Mouse (Mus musculus) embryonic facial prominence, embryonic 15.5 days (tissue): Measurements from ENCODE around the gene Gm10271. TPM values are rescaled to one million over a fixed set of nuclear protein-coding genes. Genes with fewer than 3 reads are reported as not detected.
A peak's percentile ranks its signal among the peaks of the same experiment; 100 is the strongest.

Experiments used
- ATAC-seq: fragments of 200-750 bp; cut with Nextera tagmentation; 2 replicates; pipeline ENCODE4 v1.8.0; 2017; ENCODE audit warnings: low read depth, moderate TSS enrichment; ENCODE audit not compliant: insufficient number of reproducible peaks, low FRiP score, low TSS enrichment
- H3K27ac ChIP-seq: fragments of 300-500 bp; sonication (generic); replicated peaks from 2 replicates; pipeline ENCODE4 v1.5.1; 2015; ENCODE audit warnings: mild to moderate bottlenecking, inconsistent platforms
- H3K27me3 ChIP-seq: fragments of 300-500 bp; sonication (generic); 2 replicates; pipeline ENCODE4 v1.6.1; 2015; ENCODE audit warnings: inconsistent platforms
- H3K36me3 ChIP-seq: fragments of 300-500 bp; sonication (generic); 2 replicates; pipeline ENCODE4 v1.6.1; 2015; ENCODE audit warnings: mild to moderate bottlenecking, inconsistent platforms
- H3K4me1 ChIP-seq: fragments of 300-500 bp; sonication (generic); 2 replicates; pipeline ENCODE4 v1.6.1; 2015; ENCODE audit warnings: inconsistent platforms
- H3K4me2 ChIP-seq: fragments of 300-500 bp; sonication (generic); replicated peaks from 2 replicates; pipeline ENCODE4 v1.6.1; 2015; ENCODE audit warnings: mild to moderate bottlenecking, inconsistent platforms
- H3K4me3 ChIP-seq: fragments of 300-500 bp; sonication (generic); replicated peaks from 2 replicates; pipeline ENCODE4 v1.5.1; 2015; ENCODE audit warnings: mild to moderate bottlenecking, inconsistent platforms
- H3K9ac ChIP-seq: fragments of 300-500 bp; sonication (generic); 2 replicates; pipeline ENCODE4 v1.6.1; 2015; ENCODE audit warnings: inconsistent platforms
- H3K9me3 ChIP-seq: fragments of 300-500 bp; sonication (generic); replicated peaks from 2 replicates; pipeline ENCODE4 v1.6.1; 2016; ENCODE audit warnings: inconsistent platforms
- WGBS: fragments of 180-500 bp; shearing (Covaris S2); methylation state at CpG from one replicate; pipeline ENCODE4 v1.1.7; 2015; 5-methylcytosine and 5-hydroxymethylcytosine counted together
- polyA plus RNA-seq: library from polyadenylated mRNA; unstranded; fragments of >200 nt; fragmentation: Nextera tagmentation; extraction: Ambion mirVana; gene quantifications from 2 replicates; pipeline ENCODE4 v1.2.1, GENCODE M21; 2015

Gm10271 gene
- polyA plus RNA-seq, 1 experiment from 2014 or later, result not detected

- no peak overlapping the region for H3K4me2 ChIP-seq
- no peak overlapping the region for H3K9ac ChIP-seq
- H3K36me3 ChIP-seq, result no peaks in the 10 kb centered on the region
- ATAC-seq, result no peak
- H3K4me1 ChIP-seq, result no peaks in the 10 kb centered on the region
- 77% methylated on average over 2 of the region's 2 CpGs for WGBS
- H3K27me3 ChIP-seq, result no peaks in the 10 kb centered on the region
- H3K4me3 ChIP-seq, result no peak overlapping the region
- H3K9me3 ChIP-seq, result no peaks in the 10 kb centered on the region
- no peak overlapping the region for H3K27ac ChIP-seq
These were observed 5.4 kb upstream of the Gm10271 start for GRCm38 (mm10) chr10:116977858-116978257.

- Histone ChIP-seq H3K27me3 (no peaks in the 10 kb centered on the region), H3K4me3 (no peak overlapping the region), H3K36me3 (no peaks in the 10 kb centered on the region), H3K9ac (no peak overlapping the region), H3K27ac (no peak overlapping the region), H3K4me2 (no peak overlapping the region), H3K9me3 (no peaks in the 10 kb centered on the region), H3K4me1 (no peaks in the 10 kb centered on the region)
- ATAC-seq, result no peak
- 49% methylated on average over 4 of the region's 4 CpGs for WGBS
These were observed 5.0 kb upstream of the Gm10271 start for GRCm38 (mm10) chr10:116977455-116977854.

GRCm38 (mm10) chr10:116968741-116969140 is 3.7 kb downstream of the Gm10271 start:
- WGBS, result 73% methylated on average over 4 of the region's 4 CpGs
- Histone ChIP-seq H3K4me2 (no peak overlapping the region), H3K36me3 (no peaks in the 10 kb centered on the region), H3K4me3 (no peak overlapping the region), H3K27ac (no peak overlapping the region), H3K27me3 (no peaks in the 10 kb centered on the region), H3K9ac (no peak overlapping the region), H3K4me1 (no peaks in the 10 kb centered on the region), H3K9me3 (no peaks in the 10 kb centered on the region)
- ATAC-seq, result no peak

- Histone ChIP-seq H3K27me3 (no peaks in the 10 kb centered on the region), H3K9ac (no peak overlapping the region), H3K36me3 (no peaks in the 10 kb centered on the region), H3K4me1 (no peaks in the 10 kb centered on the region), H3K4me2 (no peak overlapping the region), H3K9me3 (no peaks in the 10 kb centered on the region), H3K27ac (0 out of 2 replicates have a peak overlapping the region, but pooled peaks have one; percentile 60), H3K4me3 (no peak overlapping the region)
- no peak for ATAC-seq
- 87% methylated on average over 6 of the region's 6 CpGs for WGBS
These were observed 6.3 kb downstream of the Gm10271 start for GRCm38 (mm10) chr10:116966065-116966464.

- ATAC-seq, result peak; percentile 65; the same call in 1 of the 2 replicates
- Histone ChIP-seq H3K36me3 (no peaks in the 10 kb centered on the region), H3K4me3 (no peak overlapping the region), H3K9ac (no peak overlapping the region), H3K4me1 (no peaks in the 10 kb centered on the region), H3K27ac (0 out of 2 replicates have a peak overlapping the region, but pooled peaks have one; percentile 60), H3K9me3 (no peaks in the 10 kb centered on the region), H3K4me2 (no peak overlapping the region), H3K27me3 (no peaks in the 10 kb centered on the region)
- WGBS, result 21% methylated on average over 5 of the region's 5 CpGs
These were observed 7.1 kb downstream of the Gm10271 start for GRCm38 (mm10) chr10:116965297-116965696.

GRCm38 (mm10) chr10:116964571-116964970 is 7.8 kb downstream of the Gm10271 start:
- H3K27me3 ChIP-seq, result no peaks in the 10 kb centered on the region
- ATAC-seq, result no peak
- 76% methylated on average over 4 of the region's 4 CpGs for WGBS
- no peak overlapping the region for H3K27ac ChIP-seq
- no peak overlapping the region for H3K4me3 ChIP-seq
- H3K4me1 ChIP-seq, result no peaks in the 10 kb centered on the region
- no peak overlapping the region for H3K4me2 ChIP-seq
- H3K9me3 ChIP-seq, result no peaks in the 10 kb centered on the region
- no peaks in the 10 kb centered on the region for H3K36me3 ChIP-seq
- no peak overlapping the region for H3K9ac ChIP-seq

GRCm38 (mm10) chr10:116964084-116964483 is 8.3 kb downstream of the Gm10271 start:
- Histone ChIP-seq H3K4me3 (no peak overlapping the region), H3K27ac (no peak overlapping the region), H3K36me3 (no peaks in the 10 kb centered on the region), H3K9me3 (no peaks in the 10 kb centered on the region), H3K4me1 (no peaks in the 10 kb centered on the region), H3K27me3 (no peaks in the 10 kb centered on the region), H3K4me2 (no peak overlapping the region), H3K9ac (no peak overlapping the region)
- no peak for ATAC-seq
- whole genome bisulfite sequencing, result 75% methylated on average over 11 of the region's 11 CpGs

- WGBS, result 57% methylated on average over 17 of the region's 17 CpGs
- Histone ChIP-seq H3K27ac (no peak overlapping the region), H3K4me3 (no peak overlapping the region), H3K9ac (no peak overlapping the region), H3K4me2 (no peak overlapping the region), H3K27me3 (no peaks in the 10 kb centered on the region), H3K9me3 (no peaks in the 10 kb centered on the region), H3K36me3 (no peaks in the 10 kb centered on the region), H3K4me1 (no peaks in the 10 kb centered on the region)
- no peak for ATAC-seq
These were observed 9.6 kb downstream of the Gm10271 start for GRCm38 (mm10) chr10:116962803-116963202.

GRCm38 (mm10) chr10:116962152-116962551 is 10.3 kb downstream of the Gm10271 start:
- Histone ChIP-seq H3K27ac (no peak overlapping the region), H3K4me2 (no peak overlapping the region), H3K36me3 (no peaks in the 10 kb centered on the region), H3K9me3 (no peaks in the 10 kb centered on the region), H3K9ac (no peak overlapping the region), H3K4me1 (no peaks in the 10 kb centered on the region), H3K27me3 (no peaks in the 10 kb centered on the region), H3K4me3 (no peak overlapping the region)
- ATAC-seq, result no peak
- 58% methylated on average over 14 of the region's 14 CpGs for whole genome bisulfite sequencing

- H3K27me3 ChIP-seq, result no peaks in the 10 kb centered on the region
- H3K4me3 ChIP-seq, result no peak overlapping the region
- no peak overlapping the region for H3K9ac ChIP-seq
- no peak for ATAC-seq
- no peak overlapping the region for H3K27ac ChIP-seq
- H3K4me2 ChIP-seq, result no peak overlapping the region
- H3K9me3 ChIP-seq, result no peaks in the 10 kb centered on the region
- H3K4me1 ChIP-seq, result no peaks in the 10 kb centered on the region
- no peaks in the 10 kb centered on the region for H3K36me3 ChIP-seq
- 21% methylated on average over 5 of the region's 5 CpGs for WGBS
These were observed 14.4 kb downstream of the Gm10271 start for GRCm38 (mm10) chr10:116957867-116958551.

GRCm38 (mm10) chr10:116956483-116957158 is 15.8 kb downstream of the Gm10271 start:
- Histone ChIP-seq H3K27me3 (no peaks in the 10 kb centered on the region), H3K4me1 (no peaks in the 10 kb centered on the region), H3K9ac (no peak overlapping the region), H3K9me3 (no peaks in the 10 kb centered on the region), H3K36me3 (no peaks in the 10 kb centered on the region), H3K4me2 (no peak overlapping the region), H3K4me3 (no peak overlapping the region), H3K27ac (no peak overlapping the region)
- WGBS, result 92% methylated on average over 11 of the region's 11 CpGs
- no peak for ATAC-seq
